Mouse (Mus musculus) brain, embryonic 14.5 days (tissue): ENCODE measurements around the gene Sumf1.

ENCODE experiments used
- CTCF ChIP-seq: fragments of 200-500 bp; IDR thresholded peaks from 2 replicates; pipeline ENCODE4 v1.5.1; 2012; ENCODE audit warnings: inconsistent platforms, mild to moderate bottlenecking, moderate library complexity, borderline replicate concordance; ENCODE audit not compliant: insufficient read depth, insufficient read length; ENCODE audit errors: extremely low read depth
- POLR2A ChIP-seq: fragments of 200-500 bp; IDR thresholded peaks from 2 replicates; pipeline ENCODE4 v1.6.1; 2012; ENCODE audit warnings: mild to moderate bottlenecking, inconsistent platforms, borderline replicate concordance; ENCODE audit not compliant: poor library complexity, insufficient read depth, insufficient read length, severe bottlenecking; ENCODE audit errors: extremely low read depth

- no peak for TF ChIP-seq CTCF
- TF ChIP-seq POLR2A, result no peak
These were observed 26.8 kb upstream of the Sumf1 start for GRCm38 (mm10) chr6:108211896-108212880.
